Mouse (Mus musculus) embryonic facial prominence, embryonic 13.5 days (tissue): ENCODE results near the gene Farsa. TPM values are rescaled to one million over a fixed set of nuclear protein-coding genes. Genes with fewer than 3 reads are reported as not detected.

Experiments used
- ATAC-seq: fragments of 200-750 bp; cut with Nextera tagmentation; 2 replicates; pipeline ENCODE4 v1.8.0; 2017; ENCODE audit warnings: low read depth; ENCODE audit not compliant: insufficient number of reproducible peaks, insufficient read depth, low FRiP score, low TSS enrichment
- H3K27ac ChIP-seq: fragments of 300-500 bp; sonication (generic); 2 replicates; pipeline ENCODE4 v1.5.1; 2015; ENCODE audit warnings: moderate library complexity, mild to moderate bottlenecking, inconsistent platforms
- H3K27me3 ChIP-seq: fragments of 300-500 bp; sonication (generic); 2 replicates; pipeline ENCODE4 v1.6.1; 2015; ENCODE audit warnings: mild to moderate bottlenecking, inconsistent platforms
- H3K36me3 ChIP-seq: fragments of 300-500 bp; sonication (generic); 2 replicates; pipeline ENCODE4 v1.6.1; 2015; ENCODE audit warnings: mild to moderate bottlenecking, inconsistent platforms
- H3K4me1 ChIP-seq: fragments of 300-500 bp; sonication (generic); 2 replicates; pipeline ENCODE4 v1.6.1; 2015; ENCODE audit warnings: inconsistent platforms
- H3K4me2 ChIP-seq: fragments of 300-500 bp; sonication (generic); 2 replicates; pipeline ENCODE4 v1.6.1; 2015; ENCODE audit warnings: moderate library complexity, mild to moderate bottlenecking, inconsistent platforms
- H3K4me3 ChIP-seq: fragments of 300-500 bp; sonication (generic); 2 replicates; pipeline ENCODE4 v1.5.1; 2015; ENCODE audit warnings: mild to moderate bottlenecking, inconsistent platforms
- H3K9ac ChIP-seq: fragments of 300-500 bp; sonication (generic); 2 replicates; pipeline ENCODE4 v1.6.1; 2015; ENCODE audit warnings: mild to moderate bottlenecking, inconsistent platforms
- H3K9me3 ChIP-seq: fragments of 300-500 bp; sonication (generic); 2 replicates; pipeline ENCODE4 v1.6.1; 2016; ENCODE audit warnings: inconsistent platforms
- WGBS: fragments of 180-500 bp; shearing (Covaris S2); methylation state at CpG from one replicate; pipeline ENCODE4 v1.1.7; 2015; ENCODE audit warnings: mixed read lengths; 5-methylcytosine and 5-hydroxymethylcytosine counted together
- polyA plus RNA-seq: library from polyadenylated mRNA; unstranded; fragments of >200 nt; fragmentation: Nextera tagmentation; extraction: Ambion mirVana; gene quantifications from 2 replicates; pipeline ENCODE4 v1.2.1, GENCODE M21; 2015

Farsa gene
- 105 and 108 TPM in 2 replicates for polyA plus RNA-seq

DNA sequence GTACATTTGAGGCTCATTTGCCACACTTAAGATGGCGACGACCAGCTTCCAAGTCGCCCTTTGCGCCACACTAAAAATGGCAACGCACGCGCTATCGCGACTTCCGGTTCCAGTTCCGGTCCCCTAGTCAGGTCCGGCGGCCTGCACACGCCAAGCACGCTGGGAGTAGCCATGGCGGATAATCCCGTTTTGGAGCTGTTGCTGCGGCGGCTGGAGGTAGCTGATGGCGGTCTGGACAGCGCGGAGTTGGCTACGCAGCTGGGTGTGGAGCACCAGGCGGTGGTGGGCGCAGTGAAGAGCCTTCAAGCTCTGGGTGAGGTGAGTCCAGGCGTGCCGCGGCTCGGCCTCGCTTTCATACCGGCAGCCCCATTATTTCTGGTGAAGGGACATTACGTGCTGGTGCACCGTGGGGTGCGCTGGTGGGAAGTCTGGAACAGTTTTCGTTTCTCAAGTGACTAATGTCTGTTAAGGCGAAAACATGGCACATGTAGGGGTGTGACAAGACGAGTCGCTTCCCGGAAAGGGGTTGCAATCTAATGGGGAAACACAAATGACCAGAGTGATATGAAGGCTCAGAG lies at the start of gene Farsa:
TSS of gene Farsa (plus strand) at position 126 of the 578 bp plus-strand sequence.
- H3K9me3 ChIP-seq, result no peaks in the 10 kb centered on the region
- peaks cover 14% of the 10 kb centered on the region for H3K4me1 ChIP-seq
- H3K36me3 ChIP-seq, result peaks cover 29% of the 10 kb centered on the region
- peak within 1 kb of the TSS; percentile 71 for H3K27ac ChIP-seq
- under 1% methylated on average over 39 of the region's 39 CpGs for WGBS
- no peaks in the 10 kb centered on the region for H3K27me3 ChIP-seq
- peak within 1 kb of the TSS; percentile 94 for H3K4me2 ChIP-seq
- peak; percentile 65 for ATAC-seq
- H3K4me3 ChIP-seq, result peak within 1 kb of the TSS; percentile 74
- H3K9ac ChIP-seq, result peak within 1 kb of the TSS; percentile 88

DNA sequence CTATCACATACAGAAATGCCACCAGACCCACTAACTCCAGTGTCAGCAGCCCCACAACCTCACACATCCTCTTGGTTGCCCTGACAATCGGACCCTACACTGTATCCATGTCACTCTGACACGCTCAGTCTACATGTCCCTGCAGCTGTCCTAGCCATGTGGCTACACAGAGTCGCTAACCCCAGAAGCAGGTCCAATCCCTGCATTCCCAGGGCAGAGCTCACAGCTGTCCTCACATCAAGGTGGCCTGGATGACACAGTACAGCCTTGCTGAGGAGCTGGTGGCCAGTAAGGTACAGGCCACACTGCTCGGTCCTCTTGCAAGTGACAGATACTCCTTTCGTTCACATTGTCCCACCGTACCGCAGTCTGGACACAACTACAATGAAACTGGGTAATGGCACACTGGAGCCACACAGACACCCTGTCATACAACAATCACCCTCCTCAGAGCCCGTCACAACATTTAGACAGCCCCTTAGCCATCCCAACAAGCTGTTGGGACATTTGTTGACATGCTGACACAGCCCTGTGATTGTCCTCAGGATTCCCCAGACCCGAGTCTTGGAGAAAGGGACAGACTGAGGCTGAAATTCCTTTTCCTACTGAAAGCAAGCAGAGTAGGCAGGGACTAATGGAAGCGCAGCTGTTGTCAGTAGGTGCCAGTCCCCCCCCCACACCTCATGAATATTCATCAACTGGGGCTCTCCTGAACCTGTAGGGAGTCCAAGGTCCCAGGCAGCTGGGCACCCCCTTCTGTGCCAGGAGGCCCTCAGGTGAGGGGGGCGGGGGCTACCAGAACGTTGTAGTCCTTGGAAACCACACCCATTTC lies 47.5 kb upstream of the Farsa start:
- H3K9ac ChIP-seq, result no peak overlapping the region
- H3K4me2 ChIP-seq, result no peak overlapping the region
- H3K27ac ChIP-seq, result no peak overlapping the region
- no peak overlapping the region for H3K4me3 ChIP-seq
- ATAC-seq, result no peak
- H3K9me3 ChIP-seq, result 0 out of 2 replicates have a peak, but pooled peaks cover 3% of the 10 kb centered on the region
- peaks cover 67% of the 10 kb centered on the region for H3K27me3 ChIP-seq
- no peaks in the 10 kb centered on the region for H3K36me3 ChIP-seq
- 57% methylated on average over 12 of the region's 12 CpGs for WGBS
- peaks cover 13% of the 10 kb centered on the region for H3K4me1 ChIP-seq

DNA sequence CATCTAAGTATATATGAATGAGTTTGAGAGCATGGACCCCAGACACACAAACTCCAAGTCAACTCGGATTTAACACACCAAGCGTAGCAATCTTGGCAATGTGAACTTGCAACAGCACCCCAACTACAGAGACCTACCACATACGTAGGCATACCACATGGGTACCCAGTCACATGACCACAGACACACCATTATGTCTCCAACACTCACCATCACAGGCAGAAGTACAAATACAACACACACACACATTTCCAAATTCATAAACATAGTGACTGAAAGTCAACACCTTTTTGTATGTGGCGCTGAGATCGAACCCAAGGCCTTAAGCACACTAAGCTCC lies 46.9 kb upstream of the Farsa start:
- 69% methylated on average over 5 of the region's 5 CpGs for WGBS
- 0 out of 2 replicates have a peak, but pooled peaks cover 3% of the 10 kb centered on the region for H3K9me3 ChIP-seq
- H3K36me3 ChIP-seq, result no peaks in the 10 kb centered on the region
- no peak overlapping the region for H3K4me2 ChIP-seq
- H3K27me3 ChIP-seq, result peaks cover 67% of the 10 kb centered on the region
- H3K27ac ChIP-seq, result no peak overlapping the region
- no peak for ATAC-seq
- H3K9ac ChIP-seq, result no peak overlapping the region
- H3K4me3 ChIP-seq, result no peak overlapping the region
- H3K4me1 ChIP-seq, result peaks cover 18% of the 10 kb centered on the region

DNA sequence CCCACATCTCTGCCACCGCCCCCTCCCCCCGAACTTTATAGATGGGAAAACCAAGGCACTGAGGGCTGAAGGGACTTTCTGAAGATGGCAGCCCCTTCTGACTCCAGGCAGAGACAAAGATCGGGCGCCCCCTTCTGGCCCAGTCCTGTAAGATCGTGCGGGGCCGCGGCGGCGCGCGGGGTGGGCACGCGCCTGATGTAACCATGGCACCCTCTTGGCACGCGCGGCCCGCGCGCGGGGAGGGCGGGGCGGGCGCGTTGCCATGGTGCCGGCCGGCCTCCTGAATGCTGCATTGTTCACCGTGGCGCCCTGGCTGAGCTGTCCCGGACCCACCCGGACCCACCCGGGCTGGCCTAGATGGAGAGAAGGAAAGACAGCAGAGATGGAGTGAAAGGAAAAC lies 45.9 kb upstream of the Farsa start:
- Histone ChIP-seq H3K27me3 (peaks cover 63% of the 10 kb centered on the region), H3K36me3 (no peaks in the 10 kb centered on the region), H3K4me1 (peaks cover 24% of the 10 kb centered on the region), H3K4me2 (peak overlapping the region; percentile 62), H3K9ac (0 out of 2 replicates have a peak overlapping the region, but pooled peaks have one; percentile 49), H3K9me3 (0 out of 2 replicates have a peak, but pooled peaks cover 2% of the 10 kb centered on the region), H3K4me3 (peak overlapping the region; percentile 36), H3K27ac (0 out of 2 replicates have a peak overlapping the region, but pooled peaks have one; percentile 22)
- under 1% methylated on average over 32 of the region's 32 CpGs for WGBS
- peak; percentile 79 for ATAC-seq

DNA sequence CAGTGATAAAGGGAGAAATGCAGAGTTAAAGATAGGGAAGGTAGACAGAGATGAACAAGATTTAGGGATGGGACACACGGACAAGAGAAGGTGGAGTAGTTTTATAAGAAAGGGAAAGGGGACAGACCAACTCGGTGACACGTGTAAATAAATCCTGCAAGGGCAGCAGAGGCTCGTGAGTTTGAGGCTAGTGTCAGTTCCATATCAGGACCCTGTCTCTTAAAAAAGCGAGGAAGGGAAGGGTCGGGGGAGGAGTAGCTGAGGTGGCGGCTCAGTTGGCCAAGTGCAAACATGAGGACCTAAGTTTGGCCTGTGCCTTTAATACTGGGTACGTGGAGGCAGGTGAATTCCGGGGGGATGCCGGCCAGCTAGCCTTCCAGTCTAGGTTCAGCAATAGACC lies 45.5 kb upstream of the Farsa start:
- H3K27ac ChIP-seq, result 0 out of 2 replicates have a peak overlapping the region, but pooled peaks have one; percentile 22
- no peak for ATAC-seq
- WGBS, result 25% methylated on average over 10 of the region's 10 CpGs

DNA sequence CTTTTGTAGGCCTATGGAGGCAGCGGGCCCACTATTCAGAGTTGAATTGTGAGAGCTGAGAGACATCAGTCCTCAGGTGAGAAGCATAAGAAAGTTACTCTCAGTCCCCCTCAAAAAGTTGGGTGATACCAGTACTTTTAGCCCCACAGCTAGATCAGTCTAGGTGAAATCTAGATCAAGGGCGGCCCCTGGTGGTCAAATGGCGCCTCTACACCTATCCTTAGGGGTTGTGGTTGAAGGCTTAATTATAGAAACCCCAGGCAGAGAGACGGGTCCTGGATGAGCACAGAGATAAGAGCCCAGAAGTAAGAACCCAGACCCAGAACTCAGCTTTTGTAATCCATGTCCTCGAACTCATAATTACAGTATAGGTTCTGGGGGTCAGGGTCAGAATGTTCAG lies 43.7 kb upstream of the Farsa start:
- no peak overlapping the region for H3K4me3 ChIP-seq
- H3K9ac ChIP-seq, result no peak overlapping the region
- 2% methylated on average over 5 of the region's 5 CpGs for WGBS
- H3K4me2 ChIP-seq, result no peak overlapping the region
- H3K36me3 ChIP-seq, result no peaks in the 10 kb centered on the region
- no peak for ATAC-seq
- H3K9me3 ChIP-seq, result no peaks in the 10 kb centered on the region
- H3K27me3 ChIP-seq, result peaks cover 54% of the 10 kb centered on the region
- peaks cover 24% of the 10 kb centered on the region for H3K4me1 ChIP-seq
- H3K27ac ChIP-seq, result no peak overlapping the region

More for the DNA sequence above, 45.5 kb upstream of the Farsa start:
- H3K27me3 ChIP-seq, result peaks cover 59% of the 10 kb centered on the region
- 0 out of 2 replicates have a peak overlapping the region, but pooled peaks have one; percentile 49 for H3K9ac ChIP-seq
- H3K36me3 ChIP-seq, result no peaks in the 10 kb centered on the region
- peaks cover 24% of the 10 kb centered on the region for H3K4me1 ChIP-seq
- peak overlapping the region; percentile 62 for H3K4me2 ChIP-seq
- H3K9me3 ChIP-seq, result no peaks in the 10 kb centered on the region
- peak overlapping the region; percentile 36 for H3K4me3 ChIP-seq

DNA sequence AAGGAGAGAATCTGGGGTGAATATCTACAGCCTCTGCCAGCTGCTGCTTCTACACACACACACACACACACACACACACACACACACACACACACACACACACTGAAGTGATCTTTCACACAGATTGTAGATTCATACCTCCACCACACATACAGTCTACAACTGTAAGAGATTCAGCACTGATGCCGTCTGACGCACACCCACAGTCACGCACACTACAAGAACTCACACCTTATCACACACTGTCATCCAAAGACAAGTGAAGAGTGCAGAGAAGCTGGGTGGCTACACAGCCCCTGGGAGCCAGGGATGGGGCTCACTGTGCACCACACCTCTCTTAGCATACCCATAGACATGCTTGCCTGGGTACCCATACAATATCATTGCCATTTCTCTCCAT lies 43.0 kb upstream of the Farsa start:
- peak overlapping the region; percentile 11; the same call in 1 of the 2 replicates for H3K9ac ChIP-seq
- H3K27ac ChIP-seq, result no peak overlapping the region
- H3K4me1 ChIP-seq, result peaks cover 24% of the 10 kb centered on the region
- H3K27me3 ChIP-seq, result peaks cover 46% of the 10 kb centered on the region
- H3K4me3 ChIP-seq, result no peak overlapping the region
- H3K9me3 ChIP-seq, result no peaks in the 10 kb centered on the region
- no peak overlapping the region for H3K4me2 ChIP-seq
- H3K36me3 ChIP-seq, result no peaks in the 10 kb centered on the region
- ATAC-seq, result no peak
- WGBS, result 78% methylated on average over 3 of the region's 3 CpGs

DNA sequence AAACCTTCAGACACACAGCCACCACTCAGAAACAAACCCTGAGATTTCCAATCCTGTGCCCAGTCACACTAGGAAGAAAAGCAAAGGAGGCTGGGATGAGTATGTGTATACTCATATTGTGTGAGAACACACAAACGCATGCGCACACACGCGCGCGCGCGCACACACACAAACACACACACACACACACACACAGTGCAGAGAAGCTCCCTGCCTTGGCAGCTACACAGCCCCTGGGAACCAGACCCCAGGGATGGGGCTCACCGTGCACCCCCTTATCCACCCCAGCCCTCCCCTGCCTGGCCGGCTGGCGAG lies 42.6 kb upstream of the Farsa start:
- Histone ChIP-seq H3K36me3 (no peaks in the 10 kb centered on the region), H3K9ac (peak overlapping the region; percentile 11; the same call in 1 of the 2 replicates), H3K27me3 (peaks cover 43% of the 10 kb centered on the region), H3K4me1 (peaks cover 24% of the 10 kb centered on the region), H3K4me3 (no peak overlapping the region), H3K27ac (no peak overlapping the region), H3K9me3 (no peaks in the 10 kb centered on the region), H3K4me2 (no peak overlapping the region)
- 85% methylated on average over 11 of the region's 11 CpGs for WGBS
- ATAC-seq, result no peak

DNA sequence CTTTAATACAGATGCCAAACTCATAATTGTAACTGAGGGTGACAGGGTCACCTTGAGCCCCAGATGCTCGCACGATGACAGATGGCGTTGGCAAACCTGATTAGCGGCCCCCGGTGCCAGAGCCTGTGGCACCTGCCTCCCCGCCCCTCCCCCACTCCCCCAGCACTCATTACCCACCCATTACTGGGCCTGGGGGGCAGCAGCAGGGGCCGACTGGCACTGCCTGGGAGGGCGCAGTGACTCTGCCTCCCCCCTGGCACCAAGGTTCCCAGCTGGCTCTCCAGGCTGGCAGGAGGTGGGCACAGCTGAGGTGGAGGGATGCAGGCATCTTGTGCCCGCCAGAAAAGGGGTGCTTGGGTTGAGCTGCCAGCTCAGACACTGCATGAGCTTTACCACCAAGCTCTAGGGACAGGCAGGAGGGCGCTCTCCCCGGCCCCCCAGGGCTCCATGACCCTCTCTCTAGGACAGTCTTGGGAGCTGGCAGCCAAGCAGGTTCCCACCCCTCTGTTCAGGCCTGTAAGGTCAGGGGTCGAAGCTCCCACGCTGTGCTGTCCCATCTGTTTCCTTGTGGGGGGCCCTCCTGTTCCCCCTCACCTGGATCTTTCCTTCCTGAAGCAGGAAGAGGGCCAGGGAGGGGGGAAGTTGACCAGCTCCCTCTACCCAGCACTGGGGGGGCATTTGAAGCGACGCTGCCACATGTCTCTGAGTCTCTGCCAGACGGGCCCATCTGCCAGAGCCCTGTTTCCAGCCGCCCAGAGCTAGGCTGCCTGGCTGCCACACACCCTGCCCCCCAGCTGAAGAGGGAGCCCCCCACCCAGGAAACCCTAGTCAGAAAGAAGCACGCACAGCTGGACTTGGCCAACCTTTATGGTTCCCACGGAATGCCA lies 42.0 kb upstream of the Farsa start:
- no peak; the same call in 1 of the 2 replicates for ATAC-seq
- H3K27me3 ChIP-seq, result peaks cover 37% of the 10 kb centered on the region
- no peak overlapping the region for H3K27ac ChIP-seq
- no peak overlapping the region for H3K4me3 ChIP-seq
- H3K4me1 ChIP-seq, result peaks cover 21% of the 10 kb centered on the region
- H3K9ac ChIP-seq, result peak overlapping the region; percentile 47; the same call in 1 of the 2 replicates
- 41% methylated on average over 19 of the region's 19 CpGs for WGBS
- H3K9me3 ChIP-seq, result no peaks in the 10 kb centered on the region
- H3K4me2 ChIP-seq, result no peak overlapping the region
- no peaks in the 10 kb centered on the region for H3K36me3 ChIP-seq

DNA sequence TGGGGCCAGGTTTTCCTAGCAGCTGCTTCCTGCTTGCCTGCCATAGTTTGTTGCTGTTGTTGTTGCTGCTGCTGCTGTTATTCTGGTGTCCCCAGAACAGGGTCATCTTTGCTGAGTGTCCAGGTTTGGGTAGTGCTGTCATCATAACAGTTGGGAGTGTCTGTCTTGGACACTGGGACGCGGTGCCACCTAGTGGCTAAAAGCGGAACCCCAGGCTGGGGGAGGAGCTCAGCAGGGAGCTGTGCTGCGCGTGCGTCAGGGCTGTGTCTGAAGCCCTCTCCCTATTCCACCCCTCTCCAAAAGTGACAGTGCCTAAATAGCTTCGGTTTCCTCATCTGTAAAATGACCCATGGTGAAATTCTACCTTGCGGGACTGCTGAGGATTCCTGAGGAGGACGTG lies 41.2 kb upstream of the Farsa start:
- H3K4me1 ChIP-seq, result peaks cover 19% of the 10 kb centered on the region
- H3K36me3 ChIP-seq, result no peaks in the 10 kb centered on the region
- H3K9ac ChIP-seq, result peak overlapping the region; percentile 47; the same call in 1 of the 2 replicates
- no peak overlapping the region for H3K4me3 ChIP-seq
- H3K4me2 ChIP-seq, result no peak overlapping the region
- no peak overlapping the region for H3K27ac ChIP-seq
- peaks cover 35% of the 10 kb centered on the region for H3K27me3 ChIP-seq
- H3K9me3 ChIP-seq, result no peaks in the 10 kb centered on the region
- 0 out of 2 replicates have a peak, but pooled peaks have one; percentile 22 for ATAC-seq
- 5% methylated on average over 9 of the region's 9 CpGs for WGBS

DNA sequence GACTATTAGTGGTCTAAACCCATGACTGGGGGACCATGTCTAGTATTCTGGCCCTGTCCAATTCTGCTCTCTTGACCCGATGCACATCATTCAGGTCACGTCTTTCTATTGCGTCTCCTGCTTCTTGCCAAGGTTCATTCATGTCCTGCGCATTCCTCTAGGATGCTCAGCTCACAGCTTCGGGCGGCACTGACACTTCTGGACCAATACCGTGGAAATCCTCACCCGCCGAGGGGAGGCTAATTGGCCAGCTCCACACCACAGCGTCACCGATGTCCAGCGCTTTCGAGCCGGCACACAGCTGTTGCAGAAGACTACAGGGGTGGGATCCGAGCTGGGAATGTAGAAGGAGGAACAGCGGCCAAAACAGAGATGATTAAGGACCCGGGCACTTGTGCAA lies 40.7 kb upstream of the Farsa start:
- no peaks in the 10 kb centered on the region for H3K9me3 ChIP-seq
- peaks cover 14% of the 10 kb centered on the region for H3K4me1 ChIP-seq
- H3K27me3 ChIP-seq, result peaks cover 33% of the 10 kb centered on the region
- no peak overlapping the region for H3K27ac ChIP-seq
- WGBS, result 74% methylated on average over 17 of the region's 17 CpGs
- no peak overlapping the region for H3K4me2 ChIP-seq
- H3K4me3 ChIP-seq, result no peak overlapping the region
- ATAC-seq, result no peak
- no peak overlapping the region for H3K9ac ChIP-seq
- H3K36me3 ChIP-seq, result no peaks in the 10 kb centered on the region
